29 mouse cellular contexts compared by ENCODE assay signal in the genomic region with DNA sequence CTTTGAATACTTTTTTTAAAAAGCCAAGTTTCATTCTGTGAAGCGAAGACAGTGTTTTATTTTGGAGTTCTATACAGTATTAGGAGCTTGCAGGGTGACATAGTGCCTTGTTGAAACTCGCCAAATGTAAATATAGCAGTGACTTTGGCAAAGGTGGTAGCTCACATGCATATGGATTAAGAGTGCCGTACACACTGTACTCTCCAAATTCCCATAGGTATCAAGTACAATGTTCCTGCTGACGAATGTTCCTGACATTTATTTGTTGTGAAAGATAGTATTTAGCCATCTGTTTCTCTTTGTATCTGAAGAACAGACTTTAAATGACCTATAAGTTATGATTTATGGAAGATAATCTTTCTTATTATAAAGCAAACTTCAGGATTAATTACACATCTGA.
"Had no signal": no experiment of that assay in that cellular context is flagged by ENCODE, and none has a peak within 500 bp of the region (broad histone marks: within the 10 kb centered on the region; RNA-seq: fewer than 3 reads in every experiment).

No protein-coding gene starts in this region.

- H3K4me1 ChIP-seq: hindbrain, embryonic 12.5 days; intestine, embryonic 15.5 days; kidney, embryonic 15.5 days; limb, embryonic 13.5 days; limb, embryonic 15.5 days; liver, embryonic 12.5 days had no signal

- H3K4me2 ChIP-seq: heart, embryonic 11.5 days; heart, embryonic 13.5 days; heart, embryonic 15.5 days; hindbrain, embryonic 12.5 days; hindbrain, embryonic 14.5 days; intestine, embryonic 15.5 days; kidney, embryonic 15.5 days; limb, embryonic 13.5 days; limb, embryonic 15.5 days; liver, embryonic 12.5 days had no signal

- H3K4me3 ChIP-seq: gastrocnemius, adult 2 months; heart, adult 2 months; heart, embryonic 13.5 days; heart, embryonic 15.5 days; hindbrain, embryonic 10.5 days; hindbrain, embryonic 12.5 days; intestine, embryonic 15.5 days; kidney, embryonic 15.5 days; limb, embryonic 13.5 days; limb, embryonic 15.5 days; liver, embryonic 12.5 days had no signal

- H3K27ac ChIP-seq: gastrocnemius, adult 2 months; heart, adult 2 months; heart, embryonic 13.5 days; heart, embryonic 15.5 days; hindbrain, embryonic 10.5 days; hindbrain, embryonic 12.5 days; hindbrain, embryonic 14.5 days; intestine, embryonic 15.5 days; kidney, embryonic 15.5 days; kidney, postnatal 0 days; limb, embryonic 13.5 days; limb, embryonic 15.5 days; liver, embryonic 12.5 days; liver, embryonic 14.5 days had no signal

- H3K9ac ChIP-seq: heart, embryonic 13.5 days; heart, embryonic 15.5 days; hindbrain, embryonic 12.5 days; hindbrain, embryonic 14.5 days; intestine, embryonic 15.5 days; kidney, embryonic 15.5 days; limb, embryonic 13.5 days; limb, embryonic 15.5 days; liver, embryonic 12.5 days; liver, embryonic 14.5 days had no signal

- H3K36me3 ChIP-seq: heart, embryonic 13.5 days; heart, embryonic 15.5 days; hindbrain, embryonic 10.5 days; hindbrain, embryonic 12.5 days; intestine, embryonic 15.5 days; kidney, embryonic 15.5 days; limb, embryonic 13.5 days; limb, embryonic 15.5 days; liver, embryonic 12.5 days had no signal

- DNase-seq: gastrocnemius, adult 2 months; gastrocnemius, postnatal 10 days; gastrocnemius, postnatal 25 days; heart, adult 11 months; heart, adult 2 months; heart, postnatal 4 days; kidney, adult 11 months; kidney, adult 2 months; kidney, adult 9 months; kidney, postnatal 14 days; kidney, postnatal 36 days; layer of hippocampus, adult 9-11 months; layer of hippocampus, postnatal 36 days; left cerebral cortex, postnatal 4 days had no signal

- ATAC-seq: hindbrain, embryonic 16.5 days; inflammation-experienced regulatory T-cells, adult 6 months; intestine, embryonic 15.5 days; liver, embryonic 12.5 days had no signal

- H3K27me3 ChIP-seq: heart, embryonic 13.5 days; heart, embryonic 15.5 days; hindbrain, embryonic 12.5 days; intestine, embryonic 15.5 days; kidney, embryonic 15.5 days; limb, embryonic 13.5 days; limb, embryonic 15.5 days had no signal

- H3K9me3 ChIP-seq: heart, embryonic 13.5 days; heart, embryonic 15.5 days; hindbrain, embryonic 10.5 days; hindbrain, embryonic 12.5 days; intestine, embryonic 15.5 days; kidney, embryonic 15.5 days; limb, embryonic 13.5 days; limb, embryonic 15.5 days; liver, embryonic 12.5 days had no signal
